Comparison of ENCODE assay signal across 8 mouse cellular contexts in genomic region chr16:37776166-37776859, GRCm38 (mm10). TPM values are rescaled to one million over a fixed set of nuclear protein-coding genes. Genes with fewer than 3 reads are reported as not detected.
DNase-seq lines count a peak whose midpoint lies in the region; ATAC-seq lines count a peak whose summit lies in the region.

No protein-coding gene starts in this region.

- no peak for DNase-seq in heart, postnatal 36 days
- DNase-seq in left cerebral cortex, postnatal 10 days (ENCODE audit: extremely low spot score in 1 of 2, low spot score in 2 of 2) = no peak
- no peak for DNase-seq in thymus, adult 18-20 months
- DNase-seq in gastrocnemius, postnatal 4 days (ENCODE audit: low spot score in 2 of 2) = no peak

- peaks cover 11 to 30% of the 10 kb centered on the region in 2 experiments for H3K4me1 ChIP-seq in heart, embryonic 14.5 days (ENCODE audit: control insufficient read depth in 2 of 2, insufficient read depth in 2 of 2, low read length in 2 of 2)
- no peaks in the 10 kb centered on the region for H3K4me1 ChIP-seq in brown adipose tissue, adult 24 weeks (ENCODE audit: control insufficient read depth, insufficient read depth, insufficient read length, low read length)
- peaks cover 21% of the 10 kb centered on the region for H3K4me1 ChIP-seq in hindbrain, embryonic 12.5 days
- H3K4me1 ChIP-seq in midbrain, embryonic 12.5 days = peaks cover 25% of the 10 kb centered on the region

- H3K27ac ChIP-seq in heart, embryonic 14.5 days (replicated peaks in 1 of 2; ENCODE audit: control insufficient read depth in 1 of 2, insufficient read depth in 1 of 2, low read depth in 2 of 2, low read length in 2 of 2) = peak overlapping the region in 1 of 2 experiments; percentile 94; a peak in 2 of 4 replicates
- no peak overlapping the region for H3K27ac ChIP-seq in brown adipose tissue, adult 24 weeks (replicated peaks; ENCODE audit: low read depth, low read length)
- peak overlapping the region; percentile 42; the same call in 1 of the 2 replicates for H3K27ac ChIP-seq in hindbrain, embryonic 12.5 days
- H3K27ac ChIP-seq in midbrain, embryonic 12.5 days (replicated peaks) = no peak overlapping the region

- peak overlapping the region; percentile 99 for H3K9ac ChIP-seq in heart, embryonic 14.5 days (ENCODE audit: low read length)
- peak overlapping the region; percentile 79 for H3K9ac ChIP-seq in hindbrain, embryonic 12.5 days
- peak overlapping the region; percentile 75 for H3K9ac ChIP-seq in midbrain, embryonic 12.5 days (replicated peaks)

- H3K4me3 ChIP-seq in heart, embryonic 14.5 days (ENCODE audit: control insufficient read depth in 1 of 2, insufficient read depth in 1 of 2, low read depth in 1 of 2, low read length in 2 of 2) = peak overlapping the region; percentile 83 to 98
- peak overlapping the region; percentile 69 for H3K4me3 ChIP-seq in brown adipose tissue, adult 24 weeks (ENCODE audit: insufficient read depth, low read depth, low read length)
- peak overlapping the region; percentile 74 for H3K4me3 ChIP-seq in hindbrain, embryonic 12.5 days
- peak overlapping the region; percentile 66 for H3K4me3 ChIP-seq in midbrain, embryonic 12.5 days

- H3K9me3 ChIP-seq in heart, embryonic 14.5 days (ENCODE audit: control insufficient read depth, low read length) = no peaks in the 10 kb centered on the region
- H3K9me3 ChIP-seq in hindbrain, embryonic 12.5 days (replicated peaks) = no peaks in the 10 kb centered on the region
- H3K9me3 ChIP-seq in midbrain, embryonic 12.5 days = no peaks in the 10 kb centered on the region

- H3K36me3 ChIP-seq in heart, embryonic 14.5 days (ENCODE audit: control insufficient read depth, insufficient read depth, low read length) = peaks cover 19% of the 10 kb centered on the region
- H3K36me3 ChIP-seq in hindbrain, embryonic 12.5 days = 0 out of 2 replicates have a peak, but pooled peaks cover 4% of the 10 kb centered on the region
- no peaks in the 10 kb centered on the region for H3K36me3 ChIP-seq in midbrain, embryonic 12.5 days

- ATAC-seq in heart, embryonic 14.5 days (ENCODE audit: insufficient number of reproducible peaks, insufficient read depth, low FRiP score, low read depth) = 0 out of 2 replicates have a peak, but pooled peaks have one; percentile 12
- peak; percentile 48 for ATAC-seq in hindbrain, embryonic 12.5 days (ENCODE audit: low FRiP score)
- ATAC-seq in midbrain, embryonic 12.5 days (ENCODE audit: low FRiP score, low read depth) = peak; percentile 45; the same call in 1 of the 2 replicates

- 30% methylated on average over 14 of the region's 14 CpGs for WGBS in heart, embryonic 14.5 days
- 31% methylated on average over 14 of the region's 14 CpGs for WGBS in hindbrain, embryonic 12.5 days
- 34% methylated on average over 14 of the region's 14 CpGs for WGBS in midbrain, embryonic 12.5 days

- H3K4me2 ChIP-seq in heart, embryonic 14.5 days (ENCODE audit: low read length) = peak overlapping the region; percentile 64
- peak overlapping the region; percentile 57 for H3K4me2 ChIP-seq in hindbrain, embryonic 12.5 days (replicated peaks)
- peak overlapping the region; percentile 64 for H3K4me2 ChIP-seq in midbrain, embryonic 12.5 days (replicated peaks)

- intact Hi-C loops in heart, postnatal 36 days (cut with DNase I) = no loop called here
- intact Hi-C loops in left cerebral cortex, postnatal 10 days (cut with DNase I) = no loop called here

- H3K27me3 ChIP-seq in heart, embryonic 14.5 days (ENCODE audit: control insufficient read depth, insufficient read depth, low read length) = no peaks in the 10 kb centered on the region
- no peaks in the 10 kb centered on the region for H3K27me3 ChIP-seq in hindbrain, embryonic 12.5 days
- peaks cover 9% of the 10 kb centered on the region for H3K27me3 ChIP-seq in midbrain, embryonic 12.5 days

RNA-seq across cellular contexts. Expression of gene Fstl1, which starts 0.4 kb away (rescaled TPM):
- polyA plus RNA-seq in heart, embryonic 14.5 days (2014; fragmentation: Nextera tagmentation; extraction: Ambion mirVana) = 537 and 600 TPM in 2 replicates
- 100 to 1,000 TPM in 1 of 2 experiments, 10 to 100 TPM in 1; 80.0 to 103 TPM for total RNA-seq in heart, postnatal 36 days (2021)
- polyA plus RNA-seq in brown adipose tissue, adult 24 weeks (2012; ENCODE audit: insufficient read depth, insufficient read length, missing spikeins) = 26.5 and 46.9 TPM in 2 replicates
- polyA plus RNA-seq in hindbrain, embryonic 12.5 days (2016; fragmentation: Nextera tagmentation; extraction: Ambion mirVana) = 328 and 345 TPM in 2 replicates
- polyA plus RNA-seq in midbrain, embryonic 12.5 days (2016; fragmentation: Nextera tagmentation; extraction: Ambion mirVana) = 169 and 215 TPM in 2 replicates
- total RNA-seq in left cerebral cortex, postnatal 10 days (2021) = 10 to 100 TPM; 67.0 to 71.9 TPM
- total RNA-seq in gastrocnemius, postnatal 4 days (2021) = 100 to 1,000 TPM; 710 to 767 TPM
